Mouse (Mus musculus) layer of hippocampus, postnatal 25 days (tissue): ENCODE data around the gene Aox2. TPM values are rescaled to one million over a fixed set of nuclear protein-coding genes. Genes with fewer than 3 reads are reported as not detected.

ENCODE experiments used
- total RNA-seq, 2 experiments: library from RNA; stranded (reverse); gene quantifications; 2 replicates each; pipeline ENCODE4 v1.2.3; 2021

The Aox2 gene
- total RNA-seq, 2 experiments from 2014 or later, result not detected

Other genes starting within 250 kb of the Aox2 start
- gene Aox1, start 248.4 kb upstream of the Aox2 start, total RNA-seq, result 1 to 10 TPM; 3.0 to 3.9 TPM
- 1 to 10 TPM; 2.1 to 2.5 TPM for gene Aox3, start 165.2 kb upstream of the Aox2 start, total RNA-seq
- 1 to 10 TPM; 1.6 to 2.2 TPM for gene Aox4, start 67.9 kb upstream of the Aox2 start, total RNA-seq
- 100 to 1,000 TPM; 124 to 131 TPM for gene Bzw1, start 114.6 kb downstream of the Aox2 start, total RNA-seq
- gene Clk1, start 145.7 kb downstream of the Aox2 start, total RNA-seq, result 100 to 1,000 TPM; 111 to 132 TPM
- gene Nif3l1, start 166.8 kb downstream of the Aox2 start, total RNA-seq, result 10 to 100 TPM; 22.1 to 22.7 TPM
- 10 to 100 TPM; 26.8 to 27.3 TPM for gene Ppil3, start 167.2 kb downstream of the Aox2 start, total RNA-seq
- gene Orc2, start 226.8 kb downstream of the Aox2 start, total RNA-seq, result 10 to 100 TPM; 25.0 to 25.6 TPM